Mouse (Mus musculus): ENCODE results near the gene H2afv. TPM values are rescaled to one million over a fixed set of nuclear protein-coding genes. Genes with fewer than 3 reads are reported as not detected.
A peak's percentile ranks its signal among the peaks of the same experiment; 100 is the strongest.

Gene H2afv
- polyA plus RNA-seq, 1 experiment, result 200 TPM

- Histone ChIP-seq H3K27me3 (ENCODE audit: control insufficient read depth, insufficient read depth, low read length, poor library complexity, severe bottlenecking) (no peaks in the 10 kb centered on the region), H3K36me3 (ENCODE audit: control insufficient read depth, insufficient read depth, low read length, poor library complexity, severe bottlenecking) (peaks cover 7% of the 10 kb centered on the region), H3K9ac (ENCODE audit: low read depth, poor library complexity, severe bottlenecking) (no peak overlapping the region), H3K4me3 (ENCODE audit: low read depth, low read length) (no peak overlapping the region), H3K27ac (ENCODE audit: insufficient read depth, low read length) (peak overlapping the region; percentile 78), H3K9me3 (replicated peaks; ENCODE audit: control insufficient read depth, insufficient read depth, low read length, poor library complexity, severe bottlenecking) (no peaks in the 10 kb centered on the region), H3K4me1 (ENCODE audit: control insufficient read depth, insufficient read depth, low read length) (peaks cover 4% of the 10 kb centered on the region)
- peak; percentile 33 for TF ChIP-seq POLR2A (IDR thresholded peaks at IDR 0.05; ENCODE audit: insufficient read depth, low read length)
- no peak; the same call in 1 of the 2 replicates for TF ChIP-seq EP300 (IDR thresholded peaks at IDR 0.05; ENCODE audit: insufficient read depth, low read depth, low read length)
These were observed 34.1 kb downstream of the H2afv start for GRCm38 (mm10) chr11:6410050-6410602.

- H3K4me3 ChIP-seq (ENCODE audit: low read depth, low read length), result no peak overlapping the region
- no peaks in the 10 kb centered on the region for H3K27me3 ChIP-seq (ENCODE audit: control insufficient read depth, insufficient read depth, low read length, poor library complexity, severe bottlenecking)
- H3K4me1 ChIP-seq (ENCODE audit: control insufficient read depth, insufficient read depth, low read length), result peaks cover 4% of the 10 kb centered on the region
- no peaks in the 10 kb centered on the region for H3K9me3 ChIP-seq (replicated peaks; ENCODE audit: control insufficient read depth, insufficient read depth, low read length, poor library complexity, severe bottlenecking)
- TF ChIP-seq POLR2A (IDR thresholded peaks at IDR 0.05; ENCODE audit: insufficient read depth, low read length) (no peak), EP300 (IDR thresholded peaks at IDR 0.05; ENCODE audit: insufficient read depth, low read depth, low read length) (no peak), CTCF (IDR thresholded peaks at IDR 0.05; ENCODE audit: low read depth, low read length) (no peak)
- no peak overlapping the region for H3K9ac ChIP-seq (ENCODE audit: low read depth, poor library complexity, severe bottlenecking)
- peaks cover 34% of the 10 kb centered on the region for H3K36me3 ChIP-seq (ENCODE audit: control insufficient read depth, insufficient read depth, low read length, poor library complexity, severe bottlenecking)
- H3K27ac ChIP-seq (ENCODE audit: insufficient read depth, low read length), result no peak overlapping the region
These were observed 37.1 kb downstream of the H2afv start for GRCm38 (mm10) chr11:6407162-6407621.

- Histone ChIP-seq H3K36me3 (ENCODE audit: control insufficient read depth, insufficient read depth, low read length, poor library complexity, severe bottlenecking) (peaks cover 38% of the 10 kb centered on the region), H3K9me3 (replicated peaks; ENCODE audit: control insufficient read depth, insufficient read depth, low read length, poor library complexity, severe bottlenecking) (no peaks in the 10 kb centered on the region), H3K4me1 (ENCODE audit: control insufficient read depth, insufficient read depth, low read length) (peaks cover 4% of the 10 kb centered on the region), H3K27me3 (ENCODE audit: control insufficient read depth, insufficient read depth, low read length, poor library complexity, severe bottlenecking) (no peaks in the 10 kb centered on the region), H3K9ac (ENCODE audit: low read depth, poor library complexity, severe bottlenecking) (no peak overlapping the region), H3K27ac (ENCODE audit: insufficient read depth, low read length) (peak overlapping the region; percentile 66), H3K4me3 (ENCODE audit: low read depth, low read length) (no peak overlapping the region)
- no peak for TF ChIP-seq EP300 (IDR thresholded peaks at IDR 0.05; ENCODE audit: insufficient read depth, low read depth, low read length)
- no peak for TF ChIP-seq CTCF (IDR thresholded peaks at IDR 0.05; ENCODE audit: low read depth, low read length)
- no peak for TF ChIP-seq POLR2A (IDR thresholded peaks at IDR 0.05; ENCODE audit: insufficient read depth, low read length)
These were observed 37.7 kb downstream of the H2afv start for GRCm38 (mm10) chr11:6406251-6407161.

- Histone ChIP-seq H3K9me3 (replicated peaks; ENCODE audit: control insufficient read depth, insufficient read depth, low read length, poor library complexity, severe bottlenecking) (no peaks in the 10 kb centered on the region), H3K27ac (ENCODE audit: insufficient read depth, low read length) (peak overlapping the region; percentile 66), H3K27me3 (ENCODE audit: control insufficient read depth, insufficient read depth, low read length, poor library complexity, severe bottlenecking) (no peaks in the 10 kb centered on the region), H3K4me3 (ENCODE audit: low read depth, low read length) (no peak overlapping the region), H3K4me1 (ENCODE audit: control insufficient read depth, insufficient read depth, low read length) (peaks cover 4% of the 10 kb centered on the region), H3K9ac (ENCODE audit: low read depth, poor library complexity, severe bottlenecking) (no peak overlapping the region), H3K36me3 (ENCODE audit: control insufficient read depth, insufficient read depth, low read length, poor library complexity, severe bottlenecking) (peaks cover 43% of the 10 kb centered on the region)
- TF ChIP-seq POLR2A (IDR thresholded peaks at IDR 0.05; ENCODE audit: insufficient read depth, low read length) (no peak), EP300 (IDR thresholded peaks at IDR 0.05; ENCODE audit: insufficient read depth, low read depth, low read length) (no peak), CTCF (IDR thresholded peaks at IDR 0.05; ENCODE audit: low read depth, low read length) (no peak)
These were observed 38.6 kb downstream of the H2afv start for GRCm38 (mm10) chr11:6405591-6406081.

GRCm38 (mm10) chr11:6404699-6405566 lies 39.3 kb downstream of the H2afv start:
- H3K27ac ChIP-seq (ENCODE audit: insufficient read depth, low read length), result peak overlapping the region; percentile 66; the same call in 1 of the 2 replicates
- TF ChIP-seq POLR2A (IDR thresholded peaks at IDR 0.05; ENCODE audit: insufficient read depth, low read length) (no peak), EP300 (IDR thresholded peaks at IDR 0.05; ENCODE audit: insufficient read depth, low read depth, low read length) (no peak), CTCF (IDR thresholded peaks at IDR 0.05; ENCODE audit: low read depth, low read length) (no peak)
- no peak overlapping the region for H3K4me3 ChIP-seq (ENCODE audit: low read depth, low read length)
- no peaks in the 10 kb centered on the region for H3K27me3 ChIP-seq (ENCODE audit: control insufficient read depth, insufficient read depth, low read length, poor library complexity, severe bottlenecking)
- peaks cover 45% of the 10 kb centered on the region for H3K36me3 ChIP-seq (ENCODE audit: control insufficient read depth, insufficient read depth, low read length, poor library complexity, severe bottlenecking)
- no peak overlapping the region for H3K9ac ChIP-seq (ENCODE audit: low read depth, poor library complexity, severe bottlenecking)
- H3K9me3 ChIP-seq (replicated peaks; ENCODE audit: control insufficient read depth, insufficient read depth, low read length, poor library complexity, severe bottlenecking), result no peaks in the 10 kb centered on the region
- peaks cover 4% of the 10 kb centered on the region for H3K4me1 ChIP-seq (ENCODE audit: control insufficient read depth, insufficient read depth, low read length)
